Mouse (Mus musculus) CH12.LX (cell line): Measurements from ENCODE around the gene Hexdc. TPM values are rescaled to one million over a fixed set of nuclear protein-coding genes. Genes with fewer than 3 reads are reported as not detected.

Source experiments
- DNase-seq: peaks from one replicate; pipeline ENCODE4 v3.0.0-alpha.2; 2013; ENCODE audit errors: extremely low read depth
- H3K27ac ChIP-seq: 2 replicates; pipeline ENCODE4 v1.5.1; 2012; ENCODE audit warnings: low read depth, mild to moderate bottlenecking, control low read depth, moderate library complexity; ENCODE audit not compliant: insufficient read depth
- H3K27me3 ChIP-seq: replicated peaks from 2 replicates; pipeline ENCODE3; 2012; ENCODE audit warnings: inconsistent platforms
- H3K36me3 ChIP-seq, 2 experiments: replicated peaks in 1 of 2; 2 replicates each; pipeline versions ENCODE3 to v1.6.1; 2012; ENCODE audit warnings: inconsistent platforms in 1 of 2, low read length in 1 of 2, mild to moderate bottlenecking in 1 of 2, mixed read lengths in 1 of 2, moderate library complexity in 1 of 2; ENCODE audit not compliant: control insufficient read depth in 1 of 2, insufficient read depth in 1 of 2
- H3K4me1 ChIP-seq, 2 experiments: 2 replicates each; pipeline ENCODE4 v1.6.1; 2012; ENCODE audit warnings: inconsistent platforms in 1 of 2, moderate library complexity in 1 of 2; ENCODE audit not compliant: insufficient read depth in 2 of 2, control insufficient read depth in 1 of 2
- H3K4me2 ChIP-seq: 2 replicates; pipeline ENCODE4 v1.6.1; 2012; ENCODE audit warnings: low read depth, mild to moderate bottlenecking, control low read depth; ENCODE audit not compliant: poor library complexity, insufficient read depth, severe bottlenecking
- H3K4me3 ChIP-seq, 3 experiments: fragments of 150-350 bp in 1 of 3; sonication (generic) in 1 of 3; replicated peaks in 1 of 3; 2 replicates each; pipeline versions ENCODE3 to v1.5.1; 2011 to 2012; ENCODE audit warnings: low read depth in 2 of 3, low read length in 2 of 3, mild to moderate bottlenecking in 2 of 3, moderate library complexity in 2 of 3, control low read depth in 1 of 3, improper control_type of control experiment in 1 of 3, inconsistent platforms in 1 of 3, mixed read lengths in 1 of 3; ENCODE audit not compliant: poor library complexity in 1 of 3
- H3K79me2 ChIP-seq: replicated peaks from 2 replicates; pipeline ENCODE4 v1.6.1; 2012; ENCODE audit warnings: mild to moderate bottlenecking, moderate library complexity; ENCODE audit not compliant: control insufficient read depth, poor library complexity, insufficient read depth, severe bottlenecking; ENCODE audit errors: extremely low read depth
- H3K9ac ChIP-seq: 2 replicates; pipeline ENCODE4 v1.6.1; 2012; ENCODE audit warnings: low read depth, mild to moderate bottlenecking, control low read depth, moderate library complexity; ENCODE audit not compliant: insufficient read depth
- H3K9me3 ChIP-seq: replicated peaks from 2 replicates; pipeline ENCODE3; 2012; ENCODE audit warnings: low read length, inconsistent platforms, mixed read lengths
- BHLHE40 ChIP-seq: IDR thresholded peaks from 2 replicates; pipeline ENCODE4 v1.6.1; 2011; ENCODE audit warnings: mild to moderate bottlenecking, low read depth, low read length, improper control_type of control experiment
- CHD2 ChIP-seq: IDR thresholded peaks from 2 replicates; pipeline ENCODE4 v1.6.1; 2011; ENCODE audit warnings: low read length, improper control_type of control experiment
- EP300 ChIP-seq: IDR thresholded peaks from 2 replicates; pipeline ENCODE4 v1.6.1; 2011; ENCODE audit warnings: low read length, improper control_type of control experiment
- ETS1 ChIP-seq: conservative IDR thresholded peaks from 2 replicates; pipeline ENCODE4 v1.6.1; 2012; ENCODE audit warnings: low read depth, mild to moderate bottlenecking, inconsistent platforms, low read length, improper control_type of control experiment, moderate library complexity
- HCFC1 ChIP-seq: IDR thresholded peaks from 2 replicates; pipeline ENCODE4 v1.6.1; 2012; ENCODE audit warnings: low read depth, mild to moderate bottlenecking, inconsistent platforms, low read length, improper control_type of control experiment
- IRF4 ChIP-seq: IDR thresholded peaks from 2 replicates; pipeline ENCODE4 v1.6.1; 2014; ENCODE audit warnings: low read depth, mild to moderate bottlenecking, inconsistent platforms, low read length, improper control_type of control experiment
- JUND ChIP-seq: conservative IDR thresholded peaks from 2 replicates; pipeline ENCODE4 v1.6.1; 2011; ENCODE audit warnings: low read depth, low read length, improper control_type of control experiment
- MAX ChIP-seq: IDR thresholded peaks from 2 replicates; pipeline ENCODE4 v1.6.1; 2011; ENCODE audit warnings: low read length, improper control_type of control experiment
- MXI1 ChIP-seq: IDR thresholded peaks from 2 replicates; pipeline ENCODE4 v1.6.1; 2011; ENCODE audit warnings: mild to moderate bottlenecking, low read depth, low read length, improper control_type of control experiment
- NELFE ChIP-seq: IDR thresholded peaks from 2 replicates; pipeline ENCODE4 v1.6.1; 2011; ENCODE audit warnings: low read depth, low read length, improper control_type of control experiment
- NRF1 ChIP-seq: IDR thresholded peaks from 2 replicates; pipeline ENCODE4 v1.6.1; 2014; ENCODE audit warnings: low read depth, mild to moderate bottlenecking, inconsistent platforms, low read length, improper control_type of control experiment, moderate library complexity
- POLR2AphosphoS2 ChIP-seq: IDR thresholded peaks from 2 replicates; pipeline ENCODE4 v1.6.1; 2011; ENCODE audit warnings: low read depth, low read length, improper control_type of control experiment
- TCF12 ChIP-seq: IDR thresholded peaks from 2 replicates; pipeline ENCODE4 v1.6.1; 2014; ENCODE audit warnings: low read depth, mild to moderate bottlenecking, inconsistent platforms, low read length, improper control_type of control experiment
- ZC3H11A ChIP-seq: IDR thresholded peaks from 2 replicates; pipeline ENCODE4 v1.6.1; 2012; ENCODE audit warnings: low read depth, mild to moderate bottlenecking, inconsistent platforms, low read length, improper control_type of control experiment
- ZMIZ1 ChIP-seq: IDR thresholded peaks from 2 replicates; pipeline ENCODE4 v1.6.1; 2012; ENCODE audit warnings: low read depth, mild to moderate bottlenecking, inconsistent platforms, low read length, improper control_type of control experiment
- ZNF384 ChIP-seq: IDR thresholded peaks from 2 replicates; pipeline ENCODE4 v1.6.1; 2012; ENCODE audit warnings: low read depth, low read length, improper control_type of control experiment, inconsistent platforms
- dilution Hi-C: fragments of 300-500 bp; cut with MboI; formaldehyde crosslinking; loops from 2 replicates; pipeline ENCODE4 v1.14.3; 2020; ENCODE audit warnings: low sequenced_read_pairs; ENCODE audit not compliant: extremely low pct_unique_long_range_greater_than_20kb, extremely low pct_ligation_motif_present
- in situ Hi-C: fragments of 300-500 bp; cut with MboI; formaldehyde crosslinking; loops from 3 replicates; pipeline ENCODE4 v1.14.3; 2019; ENCODE audit warnings: low sequenced_read_pairs, low pct_ligation_motif_present, low pct_unique_long_range_greater_than_20kb, mixed read lengths
- polyA plus RNA-seq: library from polyadenylated mRNA; unstranded; fragments of >175 nt; gene quantifications from 2 replicates; pipeline ENCODE4 v1.2.1, GENCODE M21; 2012; ENCODE audit warnings: low read depth; ENCODE audit not compliant: insufficient read length
- total RNA-seq, 2 experiments: library from RNA; depleted of rRNA; stranded (reverse); fragments of 300-350 nt in 1 of 2; fragments of >200 nt in 1 of 2; gene quantifications; 2 replicates each; pipeline ENCODE4 v1.2.3; 2012 to 2014

The Hexdc gene
- total and polyA plus RNA-seq, 3 experiments: 8.8 to 11.6 (median 10.6) TPM

- TF ChIP-seq NRF1: no peak
- no peak for TF ChIP-seq BHLHE40
- 0 out of 2 replicates have a peak, but pooled peaks have one; percentile 24 for TF ChIP-seq POLR2AphosphoS2
These were observed 17.2 kb downstream of the Hexdc start for GRCm38 (mm10) chr11:121221321-121222010.

GRCm38 (mm10) chr11:121228129-121229017 is 24.1 kb downstream of the Hexdc start:
- dilution Hi-C loops: no loop called here
- DNase-seq: peak; percentile 94
- in situ Hi-C loops: no loop called here
- Histone ChIP-seq H3K27ac (peak overlapping the region; percentile 86), H3K4me1 (peaks cover 13 to 39% of the 10 kb centered on the region in 2 experiments), H3K4me2 (peak overlapping the region; percentile 88), H3K36me3 (peaks cover 40 to 46% of the 10 kb centered on the region in 2 experiments), H3K4me3 (peak overlapping the region; percentile 60 to 96 (median 81)), H3K9ac (peak overlapping the region; percentile 71), H3K9me3 (no peaks in the 10 kb centered on the region), H3K27me3 (no peaks in the 10 kb centered on the region), H3K79me2 (peaks cover 16% of the 10 kb centered on the region)
- TF ChIP-seq ETS1 (no peak; the same call in 1 of the 2 replicates), HCFC1 (no peak), IRF4 (peak; percentile 94), MAX (peak; percentile 29; the same call in 1 of the 2 replicates), TCF12 (0 out of 2 replicates have a peak, but pooled peaks have one; percentile 29), EP300 (peak; percentile 82), NELFE (no peak), CHD2 (peak; percentile 20; the same call in 1 of the 2 replicates), ZMIZ1 (no peak), JUND (no peak), ZC3H11A (no peak), ZNF384 (no peak), MXI1 (0 out of 2 replicates have a peak, but pooled peaks have one; percentile 32)

More at GRCm38 (mm10) chr11:121221321-121222010, 17.2 kb downstream of the Hexdc start:
- H3K4me1 ChIP-seq: peaks cover 0 to 14% of the 10 kb centered on the region in 2 experiments; a peak in 2 of 4 replicates
- H3K27me3 ChIP-seq: no peaks in the 10 kb centered on the region
- no peaks in the 10 kb centered on the region for H3K9me3 ChIP-seq
- no peak for DNase-seq
- no peak overlapping the region for H3K9ac ChIP-seq
- H3K36me3 ChIP-seq: peaks cover 57 to 92% of the 10 kb centered on the region in 2 experiments
- H3K4me3 ChIP-seq: no peak overlapping the region
- in situ Hi-C loops: no loop called here
- H3K79me2 ChIP-seq: 0 out of 2 replicates have a peak, but pooled peaks cover 2% of the 10 kb centered on the region
- H3K4me2 ChIP-seq: no peak overlapping the region
- no peak overlapping the region for H3K27ac ChIP-seq
- dilution Hi-C loops: no loop called here
